Mouse (Mus musculus) megakaryocyte, embryonic 14.5 days (primary cell): ENCODE measurements around the gene Rnpep.

Source experiments
- FLI1 ChIP-seq: IDR thresholded peaks from 2 replicates; pipeline ENCODE4 v1.6.1; 2012; ENCODE audit warnings: low read length, inconsistent platforms, mixed read lengths
- GATA1 ChIP-seq: IDR thresholded peaks from 3 replicates; pipeline ENCODE4 v1.6.1; 2012; ENCODE audit warnings: mixed read lengths, low read length, inconsistent platforms, borderline replicate concordance

GRCm38 (mm10) chr1:135244014-135244413 is 39.9 kb downstream of the Rnpep start:
- TF ChIP-seq GATA1, result no peak
- no peak for TF ChIP-seq FLI1
